Mouse (Mus musculus) liver, adult (tissue): ENCODE results near the gene Tlcd2.

ENCODE experiments used
- GATA4 ChIP-seq: IDR thresholded peaks from 2 replicates; pipeline ENCODE4 v1.6.1; 2014; ENCODE audit warnings: mild to moderate bottlenecking, low read length; ENCODE audit not compliant: insufficient replicate concordance

Tlcd2 gene

DNA sequence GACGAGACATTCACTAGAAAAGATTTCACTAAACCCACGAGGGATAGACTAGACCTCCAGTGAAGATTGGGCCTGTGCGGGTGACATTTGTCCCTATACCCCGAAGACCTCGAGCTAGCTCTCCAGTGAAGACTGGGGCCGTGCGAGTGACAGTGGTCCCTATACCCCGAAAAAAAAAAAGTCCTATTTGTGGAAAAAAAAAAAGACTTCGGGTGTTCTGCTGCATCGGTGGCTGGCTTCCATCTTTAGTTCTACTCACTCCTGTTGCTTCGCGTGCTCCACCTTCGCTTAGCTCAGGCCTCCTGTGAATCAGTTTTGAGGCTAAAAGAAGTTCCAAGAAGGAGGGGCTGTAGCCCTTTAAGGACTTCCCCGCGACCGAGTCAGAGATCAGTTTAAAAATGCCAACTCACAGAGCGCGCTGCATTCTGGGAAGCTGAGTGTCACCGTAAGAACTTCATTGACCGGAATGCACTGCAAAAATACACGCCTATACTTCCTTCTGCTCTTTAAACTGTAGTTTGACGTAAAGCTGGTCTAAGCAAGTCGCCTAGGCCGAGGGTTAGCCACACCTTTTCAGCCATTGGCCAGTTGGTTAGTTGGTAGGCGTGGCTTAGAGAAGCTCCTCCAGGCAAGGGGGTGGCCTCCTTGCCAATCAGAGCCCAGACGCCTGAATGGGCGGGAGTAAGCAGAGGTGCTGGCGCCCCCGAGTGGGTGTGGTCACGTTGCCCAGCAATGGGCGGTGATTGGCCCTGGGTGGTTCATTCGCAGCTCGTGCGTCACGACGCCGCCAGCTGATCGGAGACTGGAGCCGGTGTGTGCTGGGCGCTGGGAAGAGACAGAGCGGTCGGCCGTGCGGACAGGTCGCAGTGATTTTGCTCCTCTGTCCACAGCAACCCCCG lies at the start of gene Tlcd2:
TSS of gene Tlcd2 (plus strand) at position 872 of the 899 bp plus-strand sequence.
- no peak for TF ChIP-seq GATA4

DNA sequence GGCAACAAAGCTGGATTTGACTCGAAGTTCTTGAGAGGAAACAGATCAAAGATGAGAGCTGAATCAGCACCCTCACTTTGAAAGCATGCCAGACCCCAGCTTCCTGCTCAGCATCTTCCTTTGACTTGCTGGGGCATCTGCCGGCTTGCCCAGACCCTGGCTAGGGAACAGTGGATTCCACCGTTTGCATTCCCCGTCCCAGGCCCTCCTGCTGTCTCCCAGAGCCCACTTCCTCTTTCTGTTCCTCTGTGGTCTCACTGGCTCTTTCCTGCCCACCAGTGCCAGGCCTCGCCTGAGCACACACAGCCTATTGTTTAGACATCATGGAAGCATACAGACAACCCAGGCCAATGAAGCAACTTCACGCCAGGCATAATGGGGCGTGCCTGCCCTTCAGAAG lies 46.4 kb upstream of the Tlcd2 start:
- TF ChIP-seq GATA4 = no peak

DNA sequence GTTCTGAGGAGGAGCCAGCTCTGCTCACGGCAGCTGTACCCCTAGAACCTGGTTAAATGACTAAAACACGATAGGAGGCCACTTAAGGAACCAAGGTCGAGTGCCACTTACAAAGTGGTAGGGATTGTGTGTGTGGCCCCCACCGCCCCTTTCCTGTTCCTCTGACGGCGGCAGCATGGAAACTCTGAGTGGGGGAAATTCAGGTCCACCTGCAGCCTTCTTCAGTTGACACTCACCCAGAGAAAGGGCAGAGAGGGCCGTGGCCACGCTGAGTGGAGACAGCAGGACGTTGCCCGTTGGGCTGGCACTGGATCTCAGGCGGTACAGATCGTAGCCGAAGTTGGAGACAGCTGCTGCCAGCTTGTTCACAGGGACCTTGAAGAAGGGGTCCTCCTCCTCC lies 45.5 kb upstream of the Tlcd2 start:
- no peak for TF ChIP-seq GATA4

DNA sequence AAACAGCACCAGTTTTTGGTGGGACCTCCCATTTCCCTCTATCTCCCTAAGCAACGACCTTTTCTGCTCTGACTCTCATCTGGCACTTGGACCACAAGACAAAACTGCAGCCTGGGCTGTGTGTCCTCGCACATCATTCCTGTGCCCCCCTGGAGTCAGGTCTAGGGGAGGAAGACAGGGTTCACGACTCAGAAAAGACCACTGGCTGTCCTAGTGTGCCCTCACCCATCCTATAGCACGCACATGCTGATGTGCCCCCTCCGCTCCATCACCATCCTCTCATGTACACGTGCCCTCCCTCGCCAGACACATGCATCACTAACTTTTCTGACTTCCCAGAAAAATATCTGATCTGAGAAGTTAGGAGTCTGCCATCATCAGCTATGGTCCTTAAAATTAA lies 41.5 kb upstream of the Tlcd2 start:
- no peak for TF ChIP-seq GATA4

DNA sequence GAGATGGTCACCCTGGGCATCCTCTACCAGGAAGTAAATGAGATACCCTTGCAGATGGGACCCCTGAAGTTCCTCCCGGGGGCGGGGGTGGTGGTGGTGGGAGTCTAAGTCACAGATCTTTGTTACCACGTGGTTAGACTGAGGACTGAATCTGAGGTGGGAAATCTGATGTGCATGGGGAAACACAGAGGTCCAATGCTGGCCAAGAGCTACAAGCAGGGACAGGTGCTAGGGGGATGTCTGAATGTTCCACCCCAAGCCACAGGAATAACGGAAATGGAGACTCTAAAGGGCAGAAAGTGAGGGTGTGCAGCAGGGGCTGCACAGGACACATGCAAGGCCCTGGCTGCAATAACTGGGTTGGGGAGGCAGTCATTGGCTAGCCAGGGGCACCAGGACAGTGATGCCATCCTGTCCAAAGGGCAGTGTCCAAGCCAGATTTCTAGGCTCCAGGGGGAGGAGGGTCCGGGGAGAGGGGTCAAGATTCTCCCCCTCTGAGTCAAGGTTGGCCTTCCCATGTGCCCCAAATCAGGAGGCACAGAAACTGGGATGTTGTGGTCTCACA lies 40.6 kb upstream of the Tlcd2 start:
- TF ChIP-seq GATA4 = no peak

DNA sequence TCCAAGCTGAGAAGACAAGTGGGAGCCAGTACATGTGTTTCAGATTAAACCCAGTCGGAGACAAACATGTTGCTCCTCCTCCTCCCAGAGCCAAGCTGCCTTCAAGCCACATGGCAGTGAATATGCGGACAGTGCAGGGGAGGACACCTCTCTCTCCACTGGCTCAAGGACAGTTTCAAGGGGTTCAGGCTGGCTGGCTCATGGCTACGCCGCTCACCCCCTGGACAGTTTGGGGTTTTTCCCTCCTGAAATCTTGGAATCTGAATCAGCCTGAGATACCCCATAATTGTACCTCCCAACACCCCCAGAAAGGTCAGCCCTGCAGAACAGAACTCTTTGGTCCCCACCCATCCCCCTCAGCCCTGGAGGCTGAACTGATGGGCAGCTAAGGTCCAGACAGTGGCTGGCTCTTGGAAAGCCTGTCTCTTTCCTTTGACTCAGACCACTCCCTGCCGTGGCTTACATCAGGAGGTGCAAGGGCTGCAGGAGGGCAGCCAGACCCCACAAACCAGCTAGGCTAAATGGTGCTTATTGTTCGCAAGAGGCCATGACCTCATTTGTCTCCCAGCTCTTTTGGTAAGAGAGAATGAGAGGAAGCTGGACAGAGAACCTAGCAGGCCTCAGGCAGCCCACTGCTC lies 40.0 kb upstream of the Tlcd2 start:
- TF ChIP-seq GATA4 = no peak

DNA sequence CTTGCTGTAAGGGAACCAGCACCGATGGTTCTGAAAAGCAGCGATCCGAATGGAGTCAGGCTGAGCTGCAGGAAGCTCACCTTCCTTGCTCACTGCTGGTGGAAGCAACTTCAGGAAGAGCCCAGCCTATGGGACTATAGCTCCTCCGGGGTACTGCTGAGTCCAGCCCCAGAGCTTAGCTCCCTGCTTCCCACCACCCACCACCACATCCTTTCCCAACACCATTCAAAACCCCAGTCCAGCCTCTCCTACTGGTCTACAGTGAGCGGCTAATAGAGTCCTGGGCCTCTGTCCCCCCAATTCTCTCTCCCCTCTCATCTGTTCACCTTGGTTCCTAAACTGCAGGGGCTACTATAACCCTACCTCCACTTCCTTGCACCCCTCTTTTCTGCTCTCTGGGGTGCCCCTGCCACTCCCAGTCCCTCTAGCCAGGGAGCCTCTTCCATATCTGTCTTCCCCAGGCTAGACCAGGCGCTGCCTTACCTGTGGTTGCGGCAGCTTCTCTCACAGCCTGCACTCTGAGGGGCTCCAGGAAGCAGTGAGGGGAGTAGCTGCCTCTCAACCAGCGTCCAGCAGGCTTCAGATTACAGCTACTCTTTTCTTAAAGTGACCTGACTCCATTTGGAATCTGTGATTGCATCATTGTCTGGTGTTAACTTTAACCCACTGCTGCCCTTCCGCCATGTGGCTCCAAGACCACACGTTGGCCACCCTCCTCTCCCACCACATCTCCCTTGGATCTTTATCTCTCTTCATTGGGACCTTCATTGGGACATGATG lies 39.3 kb upstream of the Tlcd2 start, which contains the start of gene Serpinf1:
TSS of gene Serpinf1 (minus strand) at position 689 of the 780 bp plus-strand sequence.
- TF ChIP-seq GATA4 = no peak

DNA sequence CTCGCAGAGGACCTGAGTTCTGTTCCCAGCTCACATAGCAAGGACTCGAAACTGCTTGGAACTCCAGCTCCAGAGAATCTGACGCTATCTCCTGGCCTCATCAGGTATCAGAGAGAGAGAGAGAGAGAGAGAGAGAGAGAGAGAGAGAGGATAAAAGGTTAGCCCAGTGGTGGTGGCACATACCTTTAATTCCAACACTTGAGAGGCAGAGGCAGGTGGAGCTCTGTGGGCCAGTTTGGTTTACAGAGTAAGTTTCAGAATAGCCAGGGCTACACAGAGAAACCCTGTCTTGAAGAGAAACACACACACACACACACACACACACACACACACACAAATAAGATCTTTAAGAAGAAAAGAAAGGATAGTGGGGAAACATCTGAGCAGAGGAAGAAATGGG lies 38.4 kb upstream of the Tlcd2 start:
- TF ChIP-seq GATA4 = no peak

DNA sequence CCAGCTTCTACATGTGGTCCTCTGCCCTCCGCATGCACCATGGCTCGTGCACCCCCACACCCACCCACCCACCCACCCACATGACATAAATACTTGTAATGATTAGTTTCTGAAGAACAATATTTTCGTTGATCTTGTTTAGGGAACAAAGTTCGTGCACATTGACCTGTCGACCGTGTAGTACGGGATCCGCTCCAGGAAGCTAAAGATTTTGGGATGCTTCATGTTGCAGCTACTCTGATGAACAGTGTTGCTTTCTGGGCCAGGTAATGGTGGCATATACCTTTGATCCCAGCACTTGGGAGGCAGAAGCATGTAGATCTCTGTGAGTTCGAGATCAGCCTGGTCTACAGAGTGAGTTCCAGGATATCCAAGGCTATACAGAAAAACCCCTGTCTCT lies 37.5 kb upstream of the Tlcd2 start:
- TF ChIP-seq GATA4 = no peak

DNA sequence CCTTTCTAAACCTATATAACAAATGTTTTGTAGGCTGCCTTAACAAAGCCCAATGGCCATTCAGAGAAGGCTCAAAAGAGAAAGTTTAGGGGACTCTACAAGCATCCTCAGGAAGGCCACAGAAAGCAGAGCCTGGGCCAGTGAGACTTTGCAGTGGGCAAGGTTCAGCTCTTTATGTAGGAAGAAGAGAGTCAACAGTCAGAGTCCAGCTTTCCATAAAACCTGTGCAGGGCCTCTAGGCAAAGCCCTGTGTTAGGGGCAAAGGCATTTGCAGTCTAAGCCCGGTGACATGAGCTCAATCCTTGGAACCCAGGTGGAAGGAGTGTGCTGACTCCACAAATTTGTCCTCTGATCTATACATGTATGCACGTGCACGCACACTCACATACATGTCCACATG lies 37.1 kb upstream of the Tlcd2 start:
- TF ChIP-seq GATA4 = no peak

DNA sequence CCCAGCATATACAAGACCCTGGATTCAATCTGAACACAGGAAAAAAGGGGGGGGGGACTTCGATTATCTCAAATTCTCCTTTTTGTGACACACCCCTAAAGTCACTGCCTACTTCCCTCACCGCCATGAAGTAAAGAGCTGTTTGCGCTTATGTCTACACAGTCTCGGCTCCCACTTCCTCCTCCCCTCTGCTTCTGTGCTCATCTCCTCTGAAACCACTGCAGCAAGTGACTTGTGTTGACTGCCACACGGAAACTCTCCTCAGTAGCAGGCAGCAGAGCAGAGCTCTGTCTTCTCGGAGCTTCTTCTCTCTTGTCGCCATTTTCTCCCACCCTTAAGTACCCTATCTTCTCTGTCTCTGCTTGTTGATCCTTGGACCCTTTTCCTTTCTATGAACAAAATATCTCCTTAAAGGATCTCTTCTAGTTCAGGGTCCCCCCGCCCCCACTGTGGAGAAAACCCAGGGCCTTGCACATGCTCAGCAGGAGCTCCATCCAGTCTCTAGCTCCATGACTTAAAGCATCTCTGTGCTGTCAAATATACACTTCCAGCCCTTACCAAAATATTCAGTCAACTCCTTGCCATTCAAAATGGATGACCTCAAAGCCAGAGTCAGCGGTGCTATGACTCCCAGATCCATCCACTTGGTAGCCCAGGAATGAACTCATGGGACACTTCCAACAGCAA lies 32.4 kb upstream of the Tlcd2 start:
- TF ChIP-seq GATA4 = no peak

DNA sequence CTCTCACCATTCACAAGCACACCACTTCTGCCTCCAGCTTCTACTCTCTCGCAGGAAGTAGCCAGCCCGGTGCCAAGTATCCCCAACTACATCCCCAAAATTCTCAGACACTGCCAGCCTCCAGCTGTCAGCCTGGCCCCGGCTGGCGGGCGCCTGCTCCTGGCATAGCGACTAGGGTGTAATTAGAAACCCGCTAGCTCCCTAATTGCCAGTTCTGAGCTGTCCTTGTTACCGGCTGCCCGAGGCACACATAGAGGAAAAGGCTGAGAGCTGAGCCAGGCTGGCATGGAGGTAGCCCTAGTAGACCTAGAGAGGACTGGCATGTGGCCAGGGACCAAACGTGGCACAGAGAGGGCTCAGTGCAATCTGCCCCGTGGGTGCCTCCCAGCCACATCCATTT lies 30.2 kb upstream of the Tlcd2 start:
- TF ChIP-seq GATA4 = no peak

DNA sequence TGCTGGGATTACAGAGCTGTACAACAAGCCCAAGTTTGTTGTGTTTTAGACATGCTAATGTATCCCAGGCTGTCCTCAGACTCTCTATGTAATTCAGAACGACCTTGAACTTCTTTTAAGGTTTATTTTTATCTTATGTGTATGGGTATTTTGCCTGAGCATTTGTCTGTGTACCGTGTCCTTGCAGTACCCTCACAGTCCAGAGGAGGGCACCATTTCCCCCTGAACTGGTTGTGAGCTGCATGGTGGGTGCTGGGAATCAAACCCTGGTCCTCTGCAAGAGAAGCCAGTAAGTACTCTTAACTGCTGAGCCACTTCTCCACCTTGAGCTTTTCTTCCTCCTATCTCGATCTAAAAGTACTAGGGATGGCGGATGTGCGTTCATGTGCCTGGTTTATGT lies 27.4 kb upstream of the Tlcd2 start:
- TF ChIP-seq GATA4 = no peak

DNA sequence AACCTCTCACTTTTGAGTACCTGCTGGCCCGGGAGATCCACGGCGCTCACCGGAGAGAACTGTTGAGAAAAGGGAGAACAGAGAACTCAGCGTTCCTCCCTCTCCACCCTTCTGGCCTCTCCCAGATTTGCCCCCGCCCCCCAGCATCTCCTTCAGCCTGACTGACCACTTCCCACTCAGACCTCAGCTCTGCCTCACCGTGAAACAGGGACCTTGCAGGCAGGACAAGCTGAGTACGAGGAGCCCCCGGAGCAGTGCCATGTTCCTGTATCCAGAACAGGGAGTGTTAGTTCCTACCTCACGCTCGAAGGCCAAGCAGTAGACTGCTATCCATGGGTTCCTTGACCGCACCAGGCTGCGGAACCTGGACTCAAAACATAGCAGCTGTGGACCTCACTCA lies 23.3 kb upstream of the Tlcd2 start:
- TF ChIP-seq GATA4 = no peak

DNA sequence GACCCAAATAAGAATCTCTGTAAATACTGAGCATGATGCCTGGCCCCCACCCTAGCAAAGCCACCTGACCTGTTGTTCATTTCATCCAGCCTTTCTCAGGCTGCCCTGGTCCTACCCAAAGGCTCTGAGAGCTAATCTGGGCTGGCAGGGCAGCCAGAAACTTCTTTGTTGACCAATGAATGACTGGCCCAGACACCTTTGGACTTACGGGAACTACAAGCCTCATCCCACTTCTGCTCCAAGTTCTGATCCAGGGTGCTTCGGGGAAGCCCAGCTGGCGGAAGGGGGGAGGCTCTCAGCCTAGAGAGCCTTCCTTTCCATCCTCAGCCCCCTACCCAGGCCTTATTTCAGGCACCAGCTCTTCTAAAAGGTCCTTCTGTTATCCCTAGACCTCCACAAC lies 22.7 kb upstream of the Tlcd2 start:
- TF ChIP-seq GATA4 = no peak

DNA sequence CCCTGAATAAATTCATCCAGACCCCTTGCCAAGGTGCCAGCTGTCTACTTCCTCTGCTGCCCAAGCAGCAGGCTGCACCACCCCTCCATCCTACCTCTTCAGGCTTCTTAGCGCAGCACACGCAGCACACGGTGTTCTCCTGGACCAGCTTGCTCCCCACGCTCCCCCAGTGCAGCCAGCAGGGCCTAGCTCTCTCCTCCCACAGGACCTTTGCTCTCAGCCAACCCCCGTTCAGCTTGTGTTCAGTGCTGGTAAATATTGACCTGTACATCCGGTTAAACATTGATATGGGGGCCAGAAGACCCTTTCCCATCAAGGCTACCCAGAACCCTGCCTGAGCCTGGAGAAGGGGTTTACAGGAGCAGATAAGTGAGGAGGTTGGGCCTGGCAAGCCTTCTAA lies 22.2 kb upstream of the Tlcd2 start, which contains the start of gene Serpinf2:
TSS of gene Serpinf2 (minus strand) at position 229 of the 400 bp plus-strand sequence.
- no peak for TF ChIP-seq GATA4
